Mouse (Mus musculus) thymus, postnatal 36 days (tissue): Measurements from ENCODE around the gene Cep152.
A peak's percentile ranks its signal among the peaks of the same experiment; 100 is the strongest.

Experiments
- DNase-seq, 2 experiments: peaks; one replicate each; pipeline ENCODE4 v3.0.0; 2022; ENCODE audit warnings: mixed read lengths in 2 of 2

The Cep152 gene

DNA sequence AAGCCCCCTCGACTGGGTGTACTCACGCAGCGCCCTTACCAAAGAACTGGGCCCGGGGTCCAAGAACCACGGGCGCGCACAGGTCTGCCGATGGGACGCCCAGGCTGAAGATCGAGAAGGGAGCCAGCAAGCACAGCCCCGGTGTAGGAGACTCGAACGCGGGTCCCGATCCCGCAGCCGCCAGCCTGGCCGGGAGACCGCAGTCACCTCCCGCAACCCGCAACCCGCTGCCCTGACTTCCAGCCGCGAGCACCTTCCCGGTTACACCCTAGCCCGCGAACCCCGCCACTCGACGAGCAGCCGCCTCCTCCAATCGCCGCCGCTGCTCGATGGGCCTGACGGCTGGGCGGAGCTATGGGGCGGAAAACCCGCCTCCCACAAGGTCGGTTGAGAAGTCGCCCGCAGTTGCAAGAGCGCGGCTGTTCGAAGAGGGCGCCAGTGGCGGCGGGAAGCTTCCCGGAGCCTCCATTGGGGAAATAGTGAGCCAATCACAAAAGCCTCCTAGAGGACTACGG is at the start of gene Cep152:
TSS of gene Cep152 (minus strand) at position 277 of the 515 bp plus-strand sequence.
- peak; percentile 96 to 98 for DNase-seq

GRCm38 (mm10) chr2:125672957-125673631 is 48.2 kb upstream of the Cep152 start, which contains the start of gene Eid1:
TSS of gene Eid1 (plus strand) at chr2:125673095.
- DNase-seq, result peak; percentile 76 to 80

GRCm38 (mm10) chr2:125672568-125672956 is 47.6 kb upstream of the Cep152 start:
- no peak for DNase-seq

GRCm38 (mm10) chr2:125670846-125671245 is 45.9 kb upstream of the Cep152 start:
- no peak for DNase-seq

- no peak for DNase-seq
Observed at GRCm38 (mm10) chr2:125667721-125668120, 42.8 kb upstream of the Cep152 start.

DNA sequence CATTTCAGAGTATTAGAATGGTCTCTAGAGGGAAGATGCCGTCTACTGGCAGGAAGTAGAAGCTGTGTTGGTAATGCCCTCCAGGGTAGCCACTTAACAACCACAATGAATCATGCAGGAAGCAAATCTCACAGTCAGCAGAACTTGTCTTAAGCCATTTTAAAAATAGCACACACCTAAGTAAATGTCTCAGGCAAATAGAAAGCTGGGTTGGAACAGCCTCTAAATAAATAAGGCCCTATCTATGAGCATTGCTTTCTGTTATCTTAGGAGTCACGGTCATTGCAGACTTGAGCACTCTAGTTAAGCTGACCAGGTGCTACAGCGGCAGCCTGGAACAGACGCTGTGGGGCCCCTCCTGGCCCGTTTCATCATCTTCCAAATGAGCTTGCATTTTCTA is 42.3 kb upstream of the Cep152 start:
- DNase-seq, result no peak

GRCm38 (mm10) chr2:125666668-125667067 is 41.8 kb upstream of the Cep152 start:
- no peak for DNase-seq

DNA sequence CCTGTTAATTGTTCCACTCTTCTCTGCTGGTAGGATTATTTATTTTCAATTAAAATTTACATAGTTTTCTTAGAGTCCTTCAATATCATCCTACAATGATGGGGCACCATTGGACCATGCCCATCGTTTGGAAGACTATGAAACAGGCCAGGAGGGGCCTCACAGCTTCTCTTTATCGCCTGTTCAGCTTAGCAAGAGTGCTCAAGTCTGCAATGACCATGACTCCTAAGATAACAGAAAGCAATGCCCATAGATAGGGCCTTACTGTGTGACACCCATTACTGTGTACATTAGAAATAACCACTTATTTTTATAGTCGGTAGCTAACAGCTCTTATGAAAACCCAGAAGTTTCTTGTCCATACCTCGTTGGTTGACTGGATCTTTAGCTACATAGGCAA is 41.0 kb upstream of the Cep152 start:
- no peak for DNase-seq

DNA sequence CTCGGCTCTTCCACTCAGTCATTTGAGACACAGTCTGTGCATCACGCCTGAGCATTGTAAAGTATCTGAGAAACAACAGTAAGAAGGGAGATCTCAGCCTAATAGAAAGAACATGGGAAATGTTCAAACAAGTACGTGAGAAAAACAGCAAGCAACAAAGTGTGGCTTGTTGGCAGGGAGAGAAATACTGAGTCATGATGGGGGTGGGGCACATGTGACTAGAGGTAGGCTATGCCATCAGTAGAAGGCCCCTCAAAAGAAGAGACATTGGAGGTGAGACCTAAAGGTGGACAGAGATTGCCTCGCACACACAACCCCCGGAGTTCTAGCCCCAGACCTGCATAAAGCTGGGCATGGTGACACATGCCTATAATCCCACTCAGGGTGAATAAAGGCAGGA is 40.3 kb upstream of the Cep152 start:
- no peak for DNase-seq

GRCm38 (mm10) chr2:125662517-125662916 is 37.6 kb upstream of the Cep152 start:
- no peak for DNase-seq

DNA sequence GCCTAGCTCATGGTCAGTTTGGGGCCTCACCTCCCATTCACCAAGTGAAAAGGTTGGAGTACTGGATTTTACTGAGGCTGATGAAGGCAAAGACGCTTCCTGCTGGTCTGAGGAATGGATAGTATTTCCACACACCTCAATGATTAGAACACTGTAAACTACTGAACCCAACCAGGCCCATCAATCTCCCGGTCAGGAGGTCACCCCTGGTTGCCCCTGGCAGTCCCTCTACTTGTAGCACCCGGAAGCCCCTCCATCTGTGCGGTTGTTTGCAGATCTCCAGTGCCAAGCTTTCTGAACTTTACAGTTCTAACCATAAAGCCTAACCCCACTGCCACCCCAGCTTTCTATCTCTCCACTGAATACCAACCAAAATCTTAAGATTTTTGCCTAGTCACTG is 36.2 kb upstream of the Cep152 start:
- DNase-seq, result no peak

- peak; percentile 15 to 35 for DNase-seq
Observed at GRCm38 (mm10) chr2:125660537-125661130, 35.7 kb upstream of the Cep152 start.

- DNase-seq, result peak; percentile 59 to 64
Observed at GRCm38 (mm10) chr2:125659823-125660536, 35.1 kb upstream of the Cep152 start.

GRCm38 (mm10) chr2:125655391-125655790 is 30.5 kb upstream of the Cep152 start:
- DNase-seq, result no peak

- no peak for DNase-seq
Observed at GRCm38 (mm10) chr2:125653286-125653685, 28.4 kb upstream of the Cep152 start.

DNA sequence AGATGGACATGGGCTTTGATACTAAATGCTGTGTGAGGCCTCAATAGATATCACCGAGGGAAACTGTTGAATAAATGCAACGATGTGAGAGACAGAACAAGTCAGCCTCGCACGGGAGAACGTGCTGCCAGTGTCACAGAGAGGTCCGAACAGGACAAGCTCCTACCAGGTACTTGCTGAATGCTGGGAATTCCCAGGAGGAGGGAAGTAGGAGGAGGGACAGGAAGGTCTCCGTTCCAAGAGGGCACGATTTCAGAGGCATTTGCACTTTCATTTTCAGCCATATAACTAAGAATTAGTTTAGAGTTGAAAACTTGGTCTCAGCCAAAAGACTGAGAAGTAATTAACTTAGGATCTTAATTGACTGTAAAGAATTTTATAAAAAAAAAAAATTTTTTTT is 26.6 kb upstream of the Cep152 start:
- DNase-seq, result no peak

DNA sequence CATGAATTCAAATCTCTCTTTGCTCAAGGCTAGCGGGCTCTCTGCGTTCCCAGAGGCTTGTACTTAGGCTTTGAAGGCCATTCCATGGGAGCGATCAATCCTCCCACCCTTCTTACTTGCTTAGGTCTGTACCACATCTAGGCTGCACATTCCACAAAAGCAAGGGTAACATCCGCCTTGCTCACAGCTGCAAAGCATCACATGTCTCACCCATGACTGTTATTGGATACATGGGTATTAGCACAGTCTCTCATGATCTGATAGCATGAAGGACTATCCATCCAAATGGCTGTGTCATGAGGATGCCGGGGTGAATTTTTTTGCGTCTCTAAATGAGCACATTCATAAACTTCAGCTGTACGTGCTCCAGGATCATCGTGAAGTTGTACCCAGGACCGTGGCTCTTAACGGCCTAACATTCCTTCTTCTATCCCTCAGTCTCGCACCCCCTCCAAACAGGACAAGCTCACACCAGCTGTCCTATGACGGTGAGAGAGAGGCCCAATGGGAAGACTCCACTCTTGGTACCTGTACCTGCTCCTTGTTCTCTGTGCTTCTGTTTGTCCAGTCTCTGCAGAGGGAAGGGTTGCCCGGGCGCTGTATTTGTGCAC is 25.9 kb upstream of the Cep152 start:
- DNase-seq, result no peak

DNA sequence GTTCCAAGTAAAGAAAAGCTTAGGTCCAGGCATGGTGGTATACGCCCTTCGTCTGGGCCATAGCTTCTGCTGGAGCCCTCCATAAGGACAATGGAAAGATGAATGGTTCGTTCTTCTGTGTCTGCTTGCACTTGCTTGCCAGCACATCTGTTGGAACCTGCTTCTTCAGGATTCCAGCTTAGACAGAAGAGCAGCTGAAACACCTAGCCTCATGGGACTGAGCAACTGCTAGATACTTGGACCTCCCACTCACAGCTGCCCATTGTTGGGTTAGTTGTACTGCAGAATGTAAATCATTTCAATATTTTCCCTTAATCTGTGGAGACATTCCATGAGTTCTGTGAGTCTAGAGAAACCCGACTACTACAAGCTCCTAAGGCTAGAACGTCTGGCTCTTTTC is 25.1 kb upstream of the Cep152 start:
- DNase-seq, result no peak

GRCm38 (mm10) chr2:125644912-125645311 is 20.0 kb upstream of the Cep152 start:
- DNase-seq, result no peak

DNA sequence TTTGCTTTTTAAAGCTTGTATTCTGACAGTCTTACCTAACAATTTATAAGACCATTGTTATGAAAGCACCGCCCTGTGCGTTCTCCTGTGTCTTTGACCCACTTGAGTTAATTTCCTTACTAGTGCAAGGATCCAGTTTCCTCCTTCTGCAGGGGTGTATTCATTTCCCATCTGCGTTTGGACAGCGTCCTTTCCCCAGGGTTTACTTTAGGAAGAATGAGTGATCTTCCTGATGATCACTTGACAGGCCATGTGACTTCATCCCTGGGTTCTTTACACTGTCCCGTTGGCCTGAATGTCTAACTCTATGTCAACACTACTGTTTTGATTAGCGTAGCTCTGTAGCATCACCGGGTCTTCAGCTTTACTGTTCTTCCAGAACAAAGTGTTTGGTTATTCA is 12.4 kb upstream of the Cep152 start:
- no peak for DNase-seq

DNA sequence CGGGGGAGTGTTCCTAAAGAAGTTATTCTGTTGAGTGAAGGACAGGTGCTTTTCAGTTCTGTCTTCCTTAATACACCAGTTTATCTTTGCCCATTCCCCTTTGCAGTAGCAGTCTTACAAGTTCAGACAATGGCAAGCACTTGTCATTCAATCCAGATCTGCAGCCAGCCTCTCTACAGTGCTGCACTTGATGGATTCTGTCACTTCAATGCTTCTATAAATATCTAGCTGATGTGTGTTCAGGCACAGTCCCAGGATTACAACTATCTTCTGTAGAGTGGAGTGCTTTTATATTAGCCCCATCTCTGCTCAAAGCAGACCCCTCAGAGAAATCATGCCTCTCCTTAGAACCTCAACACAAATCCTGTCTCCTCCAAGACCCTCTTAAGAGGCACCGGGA is 5.1 kb upstream of the Cep152 start:
- DNase-seq, result no peak

- no peak for DNase-seq
Observed at GRCm38 (mm10) chr2:125628487-125628886, 3.6 kb upstream of the Cep152 start.

DNA sequence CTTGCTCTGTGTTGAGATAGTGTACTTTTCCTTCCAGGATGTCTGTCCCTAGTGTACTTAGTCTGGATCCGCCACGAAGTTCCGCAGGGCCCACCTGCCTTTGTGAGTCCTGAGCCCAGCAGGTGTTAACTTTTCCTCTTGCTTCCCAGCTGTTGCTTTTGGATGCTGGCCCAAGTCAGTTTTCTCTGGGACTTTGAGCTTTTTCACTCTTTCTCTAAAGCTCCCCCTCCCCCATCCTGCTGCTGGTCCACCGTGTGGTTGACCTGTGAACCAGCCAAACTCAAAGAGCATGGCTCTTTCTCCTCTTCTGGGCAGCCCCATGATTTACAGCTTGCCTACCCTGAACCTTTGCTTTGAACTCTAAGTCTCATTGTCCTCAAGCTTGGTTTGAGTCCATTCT is 1.6 kb upstream of the Cep152 start:
- DNase-seq, result no peak
